ENCODE assay signal across 17 mouse cellular contexts in the genomic region with DNA sequence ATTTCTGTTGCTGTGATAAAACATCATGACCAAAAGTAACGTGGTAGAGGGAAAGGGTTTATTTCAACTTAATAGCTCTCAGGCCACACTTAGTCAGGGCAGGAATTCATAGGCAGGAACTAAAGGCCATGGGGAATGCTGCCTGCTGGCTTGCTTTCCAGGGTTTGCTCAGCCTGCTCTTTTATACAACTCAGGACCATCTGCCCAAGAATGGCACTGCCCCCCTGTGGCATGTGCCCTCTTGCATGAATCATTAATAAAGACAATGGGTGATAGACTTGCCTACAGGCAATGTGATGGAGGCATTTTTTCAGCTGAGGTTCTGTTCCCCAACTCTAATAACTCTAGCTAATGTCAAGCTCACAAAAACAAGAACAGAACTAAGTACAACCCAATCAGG.
"Had no signal": no experiment of that assay in that cellular context is flagged by ENCODE, and none has a peak within 500 bp of the region (broad histone marks: within the 10 kb centered on the region; RNA-seq: fewer than 3 reads in every experiment).

No protein-coding gene starts in this region.

- H3K27ac ChIP-seq: kidney, embryonic 15.5 days; left cerebral cortex, adult 2 months; limb, embryonic 15.5 days; liver, embryonic 15.5 days; midbrain, embryonic 10.5 days; neural tube, embryonic 15.5 days; stomach, embryonic 15.5 days had no signal

- H3K9me3 ChIP-seq: kidney, embryonic 15.5 days; limb, embryonic 15.5 days; liver, embryonic 15.5 days; midbrain, embryonic 10.5 days; neural tube, embryonic 15.5 days; stomach, embryonic 15.5 days had no signal

- DNase-seq: kidney, adult 2 months; kidney, postnatal 36 days; lung, embryonic 14.5 days; lung, postnatal 10 days; lung, postnatal 4 days; midbrain, embryonic 14.5 days; right cerebral cortex, postnatal 4 days; thymus, adult 2 months; thymus, postnatal 25 days had no signal

- H3K27me3 ChIP-seq: kidney, embryonic 15.5 days; limb, embryonic 15.5 days; liver, embryonic 15.5 days; neural tube, embryonic 15.5 days; stomach, embryonic 15.5 days had no signal

- H3K4me2 ChIP-seq: kidney, embryonic 15.5 days; limb, embryonic 15.5 days; liver, embryonic 15.5 days; lung, embryonic 14.5 days; neural tube, embryonic 15.5 days; stomach, embryonic 15.5 days had no signal

- H3K4me3 ChIP-seq: kidney, embryonic 15.5 days; left cerebral cortex, adult 2 months; limb, embryonic 15.5 days; liver, embryonic 15.5 days; midbrain, embryonic 10.5 days; myocyte; neural tube, embryonic 15.5 days; stomach, embryonic 15.5 days had no signal

- H3K9ac ChIP-seq: kidney, embryonic 15.5 days; limb, embryonic 15.5 days; liver, embryonic 15.5 days; lung, embryonic 14.5 days; neural tube, embryonic 15.5 days; stomach, embryonic 15.5 days had no signal

- H3K4me1 ChIP-seq: kidney, embryonic 15.5 days; limb, embryonic 15.5 days; liver, embryonic 15.5 days; midbrain, embryonic 10.5 days; neural tube, embryonic 15.5 days; stomach, embryonic 15.5 days had no signal
